Mouse (Mus musculus): ENCODE results near the gene Olfr689. TPM values are rescaled to one million over a fixed set of nuclear protein-coding genes. Genes with fewer than 3 reads are reported as not detected.

The Olfr689 gene
- polyA plus RNA-seq, 1 experiment from 2014 or later: not detected

DNA sequence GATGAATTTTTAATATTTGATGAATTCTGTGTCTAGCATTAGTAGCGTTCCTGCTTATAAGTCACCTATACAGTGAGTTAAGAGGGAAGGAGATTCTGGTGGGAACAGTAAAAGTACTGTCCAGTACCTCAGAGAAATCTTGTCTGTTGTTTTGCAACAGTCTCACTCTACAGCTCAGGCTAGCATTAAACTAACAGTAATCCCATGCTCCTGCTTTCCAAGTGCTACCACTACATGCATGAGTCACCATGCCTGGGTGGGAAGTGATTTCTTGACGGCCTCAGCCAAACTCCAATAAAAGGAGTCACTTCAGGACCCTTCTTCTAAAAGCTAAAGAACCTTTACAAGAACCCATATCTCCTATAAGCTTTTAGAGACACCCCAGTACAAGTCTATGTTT, 50.7 kb downstream of the Olfr689 start:
- Histone ChIP-seq H3K4me3 (ENCODE audit: low read depth, low read length) (no peak overlapping the region), H3K27me3 (ENCODE audit: insufficient read depth, low read length) (no peaks in the 10 kb centered on the region), H3K27ac (ENCODE audit: low read depth) (no peak overlapping the region), H3K9ac (no peak overlapping the region), H3K4me2 (no peak overlapping the region), H3K4me1 (ENCODE audit: insufficient read depth) (no peaks in the 10 kb centered on the region), H3K36me3 (ENCODE audit: insufficient read depth) (no peaks in the 10 kb centered on the region), H3K9me3 (ENCODE audit: low read depth, low read length) (no peaks in the 10 kb centered on the region)
- ATAC-seq (ENCODE audit: insufficient read depth) (no peak), DNase-seq (no peak)
- no peak for TF ChIP-seq CTCF (IDR thresholded peaks at IDR 0.05; ENCODE audit: low read depth)
- 73% methylated on average over 2 of the region's 2 CpGs for WGBS

DNA sequence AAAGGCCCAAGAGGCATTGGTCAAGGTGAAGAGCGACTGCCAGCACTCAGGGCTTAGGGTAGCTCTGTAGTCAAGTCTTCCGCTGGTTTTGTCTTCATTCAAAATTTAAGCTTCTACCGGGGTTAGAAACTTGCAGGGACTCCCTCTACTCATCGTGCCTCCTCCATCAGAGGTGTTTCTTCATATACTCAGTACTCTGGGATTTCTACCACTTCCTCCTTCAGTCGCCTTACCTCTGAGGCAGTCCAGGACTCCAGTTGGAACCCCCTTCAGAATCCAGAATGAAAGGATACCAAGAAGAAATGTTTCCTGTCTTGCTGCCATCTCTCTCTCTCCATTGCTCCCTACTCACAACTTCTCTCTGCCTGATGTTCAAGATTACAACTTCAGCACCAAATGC, 56.3 kb downstream of the Olfr689 start:
- DNase-seq (no peak), ATAC-seq (ENCODE audit: insufficient read depth) (no peak)
- H3K27me3 ChIP-seq (ENCODE audit: insufficient read depth, low read length): no peaks in the 10 kb centered on the region
- no peak for TF ChIP-seq CTCF (IDR thresholded peaks at IDR 0.05; ENCODE audit: low read depth)
- no peaks in the 10 kb centered on the region; the same call in 1 of the 2 replicates for H3K36me3 ChIP-seq (ENCODE audit: insufficient read depth)
- H3K4me2 ChIP-seq: no peak overlapping the region
- 83% methylated on average over 5 of the region's 5 CpGs for WGBS
- H3K27ac ChIP-seq (ENCODE audit: low read depth): no peak overlapping the region
- no peaks in the 10 kb centered on the region for H3K9me3 ChIP-seq (ENCODE audit: low read depth, low read length)
- H3K4me1 ChIP-seq (ENCODE audit: insufficient read depth): no peaks in the 10 kb centered on the region
- no peak overlapping the region for H3K4me3 ChIP-seq (ENCODE audit: low read depth, low read length)
- no peak overlapping the region for H3K9ac ChIP-seq

GRCm38 (mm10) chr7:105367930-105368329, 57.0 kb downstream of the Olfr689 start, which contains the start of gene Olfr692:
Olfr692 (plus strand) TSS chr7:105368230.
- no peaks in the 10 kb centered on the region for H3K9me3 ChIP-seq (ENCODE audit: low read depth, low read length)
- H3K9ac ChIP-seq: no peak within 1 kb of the TSS
- WGBS: 93% methylated on average over 1 of the region's 1 CpGs
- H3K36me3 ChIP-seq (ENCODE audit: insufficient read depth): no peaks in the 10 kb centered on the region; the same call in 1 of the 2 replicates
- TF ChIP-seq CTCF (IDR thresholded peaks at IDR 0.05; ENCODE audit: low read depth): no peak
- H3K4me1 ChIP-seq (ENCODE audit: insufficient read depth): no peaks in the 10 kb centered on the region
- no peaks in the 10 kb centered on the region for H3K27me3 ChIP-seq (ENCODE audit: insufficient read depth, low read length)
- no peak for DNase-seq
- H3K27ac ChIP-seq (ENCODE audit: low read depth): no peak within 1 kb of the TSS
- no peak within 1 kb of the TSS for H3K4me2 ChIP-seq
- H3K4me3 ChIP-seq (ENCODE audit: low read depth, low read length): no peak within 1 kb of the TSS
- no peak for ATAC-seq (ENCODE audit: insufficient read depth)

- ATAC-seq (ENCODE audit: insufficient read depth): no peak
- no peak for DNase-seq
- no peak for TF ChIP-seq CTCF (IDR thresholded peaks at IDR 0.05; ENCODE audit: low read depth)
- no peak overlapping the region for H3K4me3 ChIP-seq (ENCODE audit: low read depth, low read length)
- no peaks in the 10 kb centered on the region for H3K27me3 ChIP-seq (ENCODE audit: insufficient read depth, low read length)
- H3K27ac ChIP-seq (ENCODE audit: low read depth): no peak overlapping the region
- H3K9ac ChIP-seq: no peak overlapping the region
- H3K36me3 ChIP-seq (ENCODE audit: insufficient read depth): no peaks in the 10 kb centered on the region; the same call in 1 of the 2 replicates
- no peaks in the 10 kb centered on the region for H3K9me3 ChIP-seq (ENCODE audit: low read depth, low read length)
- WGBS: 92% methylated on average over 4 of the region's 4 CpGs
- no peak overlapping the region for H3K4me2 ChIP-seq
- no peaks in the 10 kb centered on the region for H3K4me1 ChIP-seq (ENCODE audit: insufficient read depth)
Observed at GRCm38 (mm10) chr7:105368521-105368920, 57.6 kb downstream of the Olfr689 start.

Other genes starting within 250 kb of the Olfr689 start
- gene Olfr678, start 246.7 kb upstream of the Olfr689 start, polyA plus RNA-seq (2014; fragmentation: Nextera tagmentation; extraction: Ambion mirVana): not detected in 2 replicates
- not detected in 2 replicates for gene Olfr679, start 230.0 kb upstream of the Olfr689 start, polyA plus RNA-seq (2014; fragmentation: Nextera tagmentation; extraction: Ambion mirVana)
- gene Olfr680-ps1, start 218.3 kb upstream of the Olfr689 start, polyA plus RNA-seq (2014; fragmentation: Nextera tagmentation; extraction: Ambion mirVana): not detected in 2 replicates
- not detected in 2 replicates for gene Olfr681, start 194.3 kb upstream of the Olfr689 start, polyA plus RNA-seq (2014; fragmentation: Nextera tagmentation; extraction: Ambion mirVana)
- gene Olfr683, start 164.2 kb upstream of the Olfr689 start, polyA plus RNA-seq (2014; fragmentation: Nextera tagmentation; extraction: Ambion mirVana): not detected in 2 replicates
- gene Olfr684, start 147.5 kb upstream of the Olfr689 start, polyA plus RNA-seq (2014; fragmentation: Nextera tagmentation; extraction: Ambion mirVana): not detected in 2 replicates
- not detected in 2 replicates for gene Olfr685, start 125.2 kb upstream of the Olfr689 start, polyA plus RNA-seq (2014; fragmentation: Nextera tagmentation; extraction: Ambion mirVana)
- gene Olfr686, start 103.7 kb upstream of the Olfr689 start, polyA plus RNA-seq (2014; fragmentation: Nextera tagmentation; extraction: Ambion mirVana): not detected in 2 replicates
- not detected in 2 replicates for gene Olfr688, start 23.1 kb upstream of the Olfr689 start, polyA plus RNA-seq (2014; fragmentation: Nextera tagmentation; extraction: Ambion mirVana)
- gene Olfr690, start 22.9 kb downstream of the Olfr689 start, polyA plus RNA-seq (2014; fragmentation: Nextera tagmentation; extraction: Ambion mirVana): not detected in 2 replicates
- not detected in 2 replicates for gene Olfr691, start 31.1 kb downstream of the Olfr689 start, polyA plus RNA-seq (2014; fragmentation: Nextera tagmentation; extraction: Ambion mirVana)
- gene Olfr692, start 57.1 kb downstream of the Olfr689 start, polyA plus RNA-seq (2014; fragmentation: Nextera tagmentation; extraction: Ambion mirVana): not detected in 2 replicates
- gene Gm5901, start 63.9 kb downstream of the Olfr689 start, polyA plus RNA-seq (2014; fragmentation: Nextera tagmentation; extraction: Ambion mirVana): not detected in 2 replicates
- 41.9 and 42.3 TPM in 2 replicates for gene Fam160a2, start 88.9 kb downstream of the Olfr689 start, polyA plus RNA-seq (2014; fragmentation: Nextera tagmentation; extraction: Ambion mirVana)
- gene Cnga4, start 93.4 kb downstream of the Olfr689 start, polyA plus RNA-seq (2014; fragmentation: Nextera tagmentation; extraction: Ambion mirVana): 0.07 TPM in 1 of 2 replicates, not detected in the other
- 0.25 and 0.39 TPM in 2 replicates for gene Cckbr, start 114.6 kb downstream of the Olfr689 start, polyA plus RNA-seq (2014; fragmentation: Nextera tagmentation; extraction: Ambion mirVana)
- gene Cavin3, start 171.1 kb downstream of the Olfr689 start, polyA plus RNA-seq (2014; fragmentation: Nextera tagmentation; extraction: Ambion mirVana): 96.0 and 96.1 TPM in 2 replicates
- 38.7 and 38.9 TPM in 2 replicates for gene Smpd1, start 243.2 kb downstream of the Olfr689 start, polyA plus RNA-seq (2014; fragmentation: Nextera tagmentation; extraction: Ambion mirVana)

Measured in lung, embryonic 14.5 days (tissue).